Mouse (Mus musculus): Measurements from ENCODE around the gene Tmem86a.
A peak's percentile ranks its signal among the peaks of the same experiment; 100 is the strongest.

Tmem86a gene

GRCm38 (mm10) chr7:47076193-47076592, 25.8 kb downstream of the Tmem86a start:
- DNase-seq (ENCODE audit: low spot score) = no peak

DNA sequence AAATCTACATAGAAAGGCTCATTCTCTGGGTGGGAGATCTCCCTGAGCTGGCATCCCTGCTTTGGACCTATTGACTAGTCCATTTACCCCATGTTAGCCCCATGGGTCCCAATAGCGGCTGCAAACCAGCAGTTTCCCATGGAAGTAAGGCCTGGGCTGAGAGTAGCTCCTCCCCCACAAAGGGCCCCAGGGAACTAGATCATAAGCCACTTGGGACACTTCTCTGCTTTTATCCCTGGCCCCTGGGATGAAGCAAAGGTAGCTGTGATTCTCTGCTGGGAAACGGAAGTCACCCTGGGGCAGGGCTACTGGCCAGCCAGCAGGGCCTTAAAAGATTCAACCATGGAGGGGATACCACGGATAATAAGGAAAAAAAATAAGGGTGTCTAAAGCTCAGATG, 26.3 kb downstream of the Tmem86a start:
- DNase-seq (ENCODE audit: low spot score) = no peak

- DNase-seq (ENCODE audit: low spot score) = peak; percentile 27
Observed at GRCm38 (mm10) chr7:47077451-47077850, 27.1 kb downstream of the Tmem86a start.

GRCm38 (mm10) chr7:47080868-47081267, 30.5 kb downstream of the Tmem86a start:
- no peak for DNase-seq (ENCODE audit: low spot score)

GRCm38 (mm10) chr7:47081277-47081676, 30.9 kb downstream of the Tmem86a start:
- DNase-seq (ENCODE audit: low spot score) = peak; percentile 78

GRCm38 (mm10) chr7:47085075-47085474, 34.7 kb downstream of the Tmem86a start:
- no peak for DNase-seq (ENCODE audit: low spot score)

DNA sequence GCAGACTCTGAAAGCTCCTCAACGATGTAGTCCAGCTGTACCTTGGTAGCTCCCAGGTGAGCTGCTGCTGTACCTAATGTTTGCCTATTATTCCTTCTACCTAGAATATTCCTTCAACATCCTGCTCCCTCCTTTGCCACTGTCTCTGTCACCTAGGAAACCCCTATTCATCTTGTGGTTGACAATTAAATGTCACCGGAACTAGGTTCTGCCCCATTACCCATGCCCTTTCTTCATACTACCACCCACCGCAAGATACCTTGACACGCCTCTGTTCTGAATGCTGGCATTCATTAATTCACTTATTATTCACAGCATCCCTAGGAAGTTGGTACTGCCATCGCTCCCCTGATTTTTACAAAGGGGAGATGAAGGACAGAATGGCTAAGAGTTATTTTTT, 43.5 kb downstream of the Tmem86a start:
- DNase-seq (ENCODE audit: low spot score) = no peak

- no peak for DNase-seq (ENCODE audit: low spot score)
Observed at GRCm38 (mm10) chr7:47094969-47095368, 44.6 kb downstream of the Tmem86a start.

DNA sequence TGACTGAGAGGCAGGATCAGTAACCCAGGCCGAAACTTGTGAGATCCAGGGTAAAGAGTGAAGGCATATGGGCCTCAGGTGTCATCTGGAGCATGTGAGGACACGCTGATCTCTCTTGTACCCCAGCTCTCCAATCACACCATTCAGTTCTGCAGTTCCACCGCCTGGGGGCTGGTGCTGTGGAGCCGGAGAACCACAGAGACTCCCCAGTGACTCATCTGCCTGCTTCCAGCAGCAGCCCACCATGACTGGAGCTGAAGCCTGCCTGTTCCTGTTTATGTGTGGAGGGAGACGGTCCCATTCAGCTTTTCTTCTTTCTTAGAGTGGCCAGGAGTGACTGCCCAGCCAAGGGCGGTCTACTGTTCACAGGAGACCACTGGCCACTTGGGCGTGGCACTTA, 47.6 kb downstream of the Tmem86a start:
- no peak for DNase-seq (ENCODE audit: low spot score)

DNA sequence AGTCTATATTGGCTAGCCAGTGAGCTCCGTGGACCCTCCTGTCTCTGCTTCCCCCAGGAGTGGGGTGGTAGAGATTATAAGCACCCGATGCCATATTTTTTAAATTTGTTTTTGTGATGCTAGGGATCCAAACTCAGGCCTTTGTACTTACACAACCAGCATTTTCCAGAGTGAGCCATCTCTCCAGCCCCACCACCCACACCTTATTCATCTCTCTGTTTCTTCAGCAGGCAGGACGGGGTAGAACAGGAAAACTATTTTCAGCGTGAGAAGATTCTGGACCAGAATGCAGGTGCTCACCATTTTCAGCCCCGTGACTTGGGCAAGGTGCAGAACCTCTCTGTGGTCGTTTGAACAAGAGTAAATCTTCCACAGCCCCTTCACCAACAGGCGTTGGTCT, 48.9 kb downstream of the Tmem86a start:
- DNase-seq (ENCODE audit: low spot score) = no peak

- DNase-seq (ENCODE audit: low spot score) = no peak
Observed at GRCm38 (mm10) chr7:47100615-47101014, 50.2 kb downstream of the Tmem86a start.

DNA sequence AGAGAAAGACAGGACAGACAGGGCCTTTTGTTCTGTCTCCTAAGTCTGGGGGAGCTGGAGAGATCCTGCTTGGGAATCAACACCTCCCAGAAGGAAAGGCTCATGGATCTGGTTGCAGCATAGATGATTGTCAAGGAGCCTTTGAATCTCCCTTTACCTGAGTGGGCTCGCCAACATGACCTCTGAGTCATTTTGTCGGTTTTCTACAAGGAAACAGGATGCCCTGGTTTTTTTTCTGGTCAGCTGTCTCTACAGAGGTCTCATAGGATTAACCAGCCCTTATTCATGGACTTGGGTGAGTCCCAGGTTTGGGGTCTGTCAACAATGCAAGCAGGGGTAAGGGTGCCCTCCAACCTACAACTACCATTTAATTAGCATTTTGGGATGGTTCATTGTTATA, 52.6 kb downstream of the Tmem86a start:
- DNase-seq (ENCODE audit: low spot score) = no peak

DNA sequence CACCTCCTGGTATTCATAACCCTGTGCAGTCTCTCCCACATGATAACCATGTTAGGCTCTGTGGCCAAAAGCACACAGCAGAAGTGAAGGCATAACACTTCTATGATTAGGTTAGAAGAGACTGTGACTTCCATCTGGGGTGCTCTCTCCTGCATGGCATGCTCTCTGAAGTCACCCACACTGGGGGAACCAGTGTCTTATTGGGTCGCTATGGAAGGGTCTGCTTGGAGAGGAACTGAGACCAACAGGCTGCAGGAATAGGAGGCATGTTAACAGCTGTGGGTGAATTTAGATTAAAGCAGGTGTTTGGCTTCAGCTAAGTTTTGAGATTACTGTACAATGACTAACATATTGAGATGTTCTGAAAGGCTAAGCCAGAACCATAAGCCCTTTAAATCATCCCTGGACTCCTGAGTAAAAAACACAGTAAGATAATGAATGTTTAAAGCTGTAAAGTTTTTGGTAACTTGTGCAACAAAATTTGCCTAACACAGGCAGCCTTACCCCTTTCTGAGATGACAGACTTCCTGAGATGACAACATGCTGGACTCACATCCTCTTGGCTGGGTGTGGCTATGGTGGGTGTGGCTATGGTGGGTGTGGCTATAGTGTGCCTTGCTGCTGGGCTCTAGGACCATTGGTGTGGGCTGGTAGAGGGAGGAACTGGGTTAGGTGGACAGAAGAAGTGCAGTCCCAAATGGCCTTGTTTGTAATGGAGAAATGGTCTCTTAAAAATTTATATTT, 53.4 kb downstream of the Tmem86a start:
- DNase-seq (ENCODE audit: low spot score) = no peak

Data from urinary bladder, postnatal 14 days (tissue).